Mouse (Mus musculus) olfactory bulb, adult 2 months (tissue): ENCODE results near the gene Pou5f1. TPM values are rescaled to one million over a fixed set of nuclear protein-coding genes. Genes with fewer than 3 reads are reported as not detected.

ENCODE experiments used
- H3K27ac ChIP-seq: fragments of 200-500 bp; 2 replicates; pipeline ENCODE4 v1.5.1; 2012; ENCODE audit warnings: low read depth, low read length; ENCODE audit not compliant: insufficient read depth
- H3K4me1 ChIP-seq: fragments of 200-500 bp; 2 replicates; pipeline ENCODE4 v1.6.1; 2012; ENCODE audit warnings: low read length; ENCODE audit not compliant: control insufficient read depth, insufficient read depth
- H3K4me3 ChIP-seq: fragments of 200-500 bp; 2 replicates; pipeline ENCODE4 v1.5.1; 2012; ENCODE audit warnings: mild to moderate bottlenecking, low read depth, low read length, moderate library complexity; ENCODE audit not compliant: insufficient read depth
- CTCF ChIP-seq: fragments of 200-500 bp; IDR thresholded peaks from 2 replicates; pipeline ENCODE4 v1.5.1; 2012; ENCODE audit warnings: low read depth, mild to moderate bottlenecking, low read length, moderate library complexity; ENCODE audit not compliant: insufficient read depth
- POLR2A ChIP-seq: fragments of 200-500 bp; IDR thresholded peaks from 2 replicates; pipeline ENCODE4 v1.6.1; 2012; ENCODE audit warnings: mild to moderate bottlenecking, low read depth, low read length, moderate library complexity; ENCODE audit not compliant: insufficient read depth
- WGBS: fragments of 180-500 bp; shearing (Covaris S2); methylation state at CpG from one replicate; pipeline ENCODE4 v1.1.7; 2018; 5-methylcytosine and 5-hydroxymethylcytosine counted together
- polyA plus RNA-seq: library from polyadenylated mRNA; stranded (reverse); fragments of >200 nt; gene quantifications from 2 replicates; pipeline ENCODE4 v1.2.4, GENCODE M21; 2012; ENCODE audit warnings: low replicate concordance; ENCODE audit not compliant: missing spikeins, insufficient read depth, insufficient read length

The Pou5f1 gene
- polyA plus RNA-seq, 1 experiment = not detected

DNA sequence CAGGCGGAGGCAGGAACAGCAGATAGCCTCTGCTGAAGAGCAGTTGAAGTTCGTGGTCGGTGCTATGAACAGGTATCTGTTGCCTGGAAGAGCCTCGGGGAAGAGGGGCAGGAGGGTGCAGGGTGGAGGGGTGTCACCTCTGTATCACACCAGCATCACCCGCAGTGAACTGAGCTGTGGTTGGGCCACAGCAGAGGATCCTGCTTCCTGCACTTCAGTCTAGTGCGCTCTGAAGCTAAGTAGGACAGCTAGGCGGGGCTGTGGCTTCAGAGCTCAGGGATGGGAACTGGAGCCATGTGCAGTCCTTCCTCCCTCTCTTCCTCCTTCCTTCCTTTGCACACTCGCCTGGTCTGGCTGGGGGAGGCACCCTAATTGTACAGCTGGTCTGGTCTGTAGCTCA lies 20.8 kb downstream of the Pou5f1 start:
- 83% methylated on average over 8 of the region's 8 CpGs for whole genome bisulfite sequencing
- no peak overlapping the region for H3K4me3 ChIP-seq

DNA sequence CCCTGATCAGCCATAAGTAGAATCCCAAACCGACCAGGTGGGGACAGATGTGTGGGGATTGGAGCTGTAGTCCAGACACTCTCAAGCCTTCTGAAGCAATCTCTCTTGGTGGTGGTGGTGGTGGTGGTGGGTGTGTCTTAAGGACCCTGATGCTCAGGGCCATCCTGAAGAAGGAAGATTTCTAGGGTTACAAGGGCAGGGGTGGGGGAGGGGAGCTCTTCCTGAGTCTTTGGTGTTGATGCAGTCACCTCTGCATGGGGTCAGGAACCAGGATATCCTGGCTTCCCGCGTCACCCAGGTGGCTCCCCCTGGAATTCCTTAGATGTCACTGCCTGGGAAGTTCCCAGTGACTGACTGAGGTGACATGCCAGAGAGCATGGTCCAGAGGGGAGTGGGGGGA lies 26.5 kb downstream of the Pou5f1 start:
- WGBS = 25% methylated on average over 3 of the region's 3 CpGs
- Histone ChIP-seq H3K4me3 (no peak overlapping the region), H3K27ac (no peak overlapping the region), H3K4me1 (0 out of 2 replicates have a peak, but pooled peaks cover 1% of the 10 kb centered on the region)
- no peak for TF ChIP-seq POLR2A
- TF ChIP-seq CTCF = no peak

More for the DNA sequence above, 20.8 kb downstream of the Pou5f1 start:
- Histone ChIP-seq H3K27ac (no peak overlapping the region), H3K4me1 (0 out of 2 replicates have a peak, but pooled peaks cover 4% of the 10 kb centered on the region)
- no peak for TF ChIP-seq POLR2A
- no peak for TF ChIP-seq CTCF

DNA sequence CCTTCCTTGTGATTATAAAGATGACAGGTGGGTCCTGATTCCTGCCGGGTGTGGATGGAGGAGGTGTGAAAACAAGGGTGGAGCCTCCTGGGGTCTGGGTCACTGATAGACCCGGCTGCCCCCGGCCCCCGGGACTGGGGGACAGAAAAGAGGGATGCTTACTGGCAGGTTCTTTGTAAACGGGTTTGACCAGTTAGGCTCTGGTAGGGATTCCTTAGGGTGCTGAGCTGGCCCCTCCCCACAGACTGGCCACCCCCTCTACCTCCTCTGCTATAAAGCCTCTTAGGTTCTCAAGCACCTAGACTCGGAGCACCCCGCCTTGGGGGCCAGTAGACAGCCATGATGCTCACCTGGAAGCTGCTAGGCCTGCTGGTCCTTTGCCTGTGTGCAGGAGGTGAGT lies 27.1 kb downstream of the Pou5f1 start, which contains the start of gene Psors1c2:
Psors1c2 (plus strand) TSS at position 301 of the 400 bp plus-strand sequence.
- Histone ChIP-seq H3K4me1 (0 out of 2 replicates have a peak, but pooled peaks cover 2% of the 10 kb centered on the region), H3K27ac (no peak within 1 kb of the TSS), H3K4me3 (no peak within 1 kb of the TSS)
- WGBS = 57% methylated on average over 7 of the region's 7 CpGs
- TF ChIP-seq CTCF (no peak), POLR2A (no peak)

GRCm38 (mm10) chr17:35534343-35534742 lies 28.5 kb downstream of the Pou5f1 start:
- Histone ChIP-seq H3K4me1 (0 out of 2 replicates have a peak, but pooled peaks cover 2% of the 10 kb centered on the region), H3K4me3 (no peak overlapping the region), H3K27ac (no peak overlapping the region)
- TF ChIP-seq POLR2A (no peak), CTCF (no peak)
- 5% methylated on average over 6 of the region's 6 CpGs for WGBS

GRCm38 (mm10) chr17:35537421-35537820 lies 31.6 kb downstream of the Pou5f1 start:
- 80% methylated on average over 4 of the region's 4 CpGs for WGBS
- H3K27ac ChIP-seq = no peak overlapping the region

DNA sequence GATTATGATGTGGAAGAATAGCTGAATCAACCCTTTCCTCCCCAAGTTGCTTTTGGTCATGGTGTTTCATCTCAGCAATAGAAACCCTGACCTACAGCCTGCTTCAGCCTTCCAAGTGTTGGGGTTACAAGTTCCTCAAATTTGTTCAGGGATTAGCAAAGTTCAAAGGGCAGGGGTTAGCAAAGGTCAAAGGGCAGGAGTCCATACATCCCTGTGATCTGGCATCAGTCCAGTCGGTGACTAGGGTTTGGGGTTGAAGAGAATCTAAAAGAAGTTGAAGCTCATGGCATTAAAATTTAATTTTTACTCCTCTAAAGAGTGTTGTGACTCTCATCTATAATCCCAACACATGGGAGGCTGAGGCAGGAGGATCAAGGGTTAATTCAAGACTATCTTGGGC lies 32.7 kb downstream of the Pou5f1 start:
- WGBS = 86% methylated on average over 1 of the region's 1 CpGs
- Histone ChIP-seq H3K4me1 (peaks cover 12% of the 10 kb centered on the region), H3K27ac (no peak overlapping the region), H3K4me3 (no peak overlapping the region)
- TF ChIP-seq POLR2A = no peak
- TF ChIP-seq CTCF = no peak

More at GRCm38 (mm10) chr17:35537421-35537820, 31.6 kb downstream of the Pou5f1 start:
- TF ChIP-seq POLR2A (no peak), CTCF (no peak)
- H3K4me3 ChIP-seq = no peak overlapping the region
- H3K4me1 ChIP-seq = 0 out of 2 replicates have a peak, but pooled peaks cover 2% of the 10 kb centered on the region

DNA sequence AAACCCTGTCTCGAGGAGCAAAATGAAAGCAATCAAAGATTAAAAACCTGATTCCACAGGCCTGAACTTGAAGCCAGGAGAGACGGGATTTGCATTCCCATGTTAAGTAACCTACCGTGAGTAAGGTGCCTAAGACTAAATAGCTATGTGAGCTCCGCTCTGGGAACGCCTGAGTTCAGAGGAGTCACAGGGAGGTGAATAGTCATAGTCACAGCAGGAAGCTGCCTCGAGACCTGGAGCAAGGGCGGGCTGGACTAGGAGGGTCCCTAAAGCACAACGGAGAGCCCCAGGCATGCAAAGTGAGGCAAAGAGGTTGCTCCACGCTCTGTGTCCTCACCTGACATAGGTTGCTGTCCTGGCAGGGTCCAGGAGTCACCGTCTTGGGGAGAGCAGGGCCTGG lies 33.7 kb downstream of the Pou5f1 start:
- WGBS = 68% methylated on average over 10 of the region's 10 CpGs
- no peak for TF ChIP-seq POLR2A
- no peak for TF ChIP-seq CTCF
- Histone ChIP-seq H3K4me3 (no peak overlapping the region), H3K27ac (no peak overlapping the region), H3K4me1 (peaks cover 16% of the 10 kb centered on the region)

- Histone ChIP-seq H3K4me3 (no peak overlapping the region), H3K27ac (no peak overlapping the region; the same call in none of the 2 replicates), H3K4me1 (peaks cover 14% of the 10 kb centered on the region)
- no peak for TF ChIP-seq CTCF
- TF ChIP-seq POLR2A = no peak
- WGBS = 56% methylated on average over 15 of the region's 15 CpGs
These were observed 37.1 kb downstream of the Pou5f1 start for GRCm38 (mm10) chr17:35542761-35543411.

DNA sequence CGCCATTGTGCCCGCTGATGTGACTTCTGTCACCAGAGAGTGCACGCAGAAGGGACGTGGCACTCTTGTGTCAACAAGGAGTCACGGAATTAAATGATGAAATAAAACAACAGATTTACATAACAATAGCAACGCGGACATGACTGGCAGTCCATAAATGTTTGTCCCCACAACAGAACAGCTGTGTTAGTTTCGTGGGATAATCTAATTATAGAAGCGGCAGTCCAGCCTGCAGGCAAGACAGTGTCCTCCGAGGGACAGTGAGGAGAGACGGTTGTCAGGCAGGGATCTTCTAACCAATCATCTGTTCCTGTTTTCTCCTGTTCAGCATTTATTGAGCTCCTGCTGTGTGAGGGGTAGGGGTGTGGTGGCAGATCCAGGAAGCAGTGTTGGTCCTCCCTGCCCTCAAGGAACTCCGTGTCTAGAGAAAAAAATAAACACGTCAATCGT lies 37.6 kb downstream of the Pou5f1 start:
- WGBS = 30% methylated on average over 14 of the region's 14 CpGs
- Histone ChIP-seq H3K4me1 (peaks cover 14% of the 10 kb centered on the region), H3K27ac (no peak overlapping the region; the same call in 1 of the 2 replicates), H3K4me3 (no peak overlapping the region)
- TF ChIP-seq CTCF (no peak), POLR2A (no peak)

- Histone ChIP-seq H3K4me3 (no peak overlapping the region), H3K4me1 (peaks cover 18% of the 10 kb centered on the region), H3K27ac (no peak overlapping the region)
- WGBS = 74% methylated on average over 6 of the region's 6 CpGs
- TF ChIP-seq CTCF (no peak), POLR2A (no peak)
These were observed 38.2 kb downstream of the Pou5f1 start for GRCm38 (mm10) chr17:35544001-35544400.
